Mouse (Mus musculus): ENCODE measurements around the gene Gab2. TPM values are rescaled to one million over a fixed set of nuclear protein-coding genes. Genes with fewer than 3 reads are reported as not detected.

Gab2 gene
- polyA plus RNA-seq, 1 experiment from 2014 or later: 17.9 TPM

DNA sequence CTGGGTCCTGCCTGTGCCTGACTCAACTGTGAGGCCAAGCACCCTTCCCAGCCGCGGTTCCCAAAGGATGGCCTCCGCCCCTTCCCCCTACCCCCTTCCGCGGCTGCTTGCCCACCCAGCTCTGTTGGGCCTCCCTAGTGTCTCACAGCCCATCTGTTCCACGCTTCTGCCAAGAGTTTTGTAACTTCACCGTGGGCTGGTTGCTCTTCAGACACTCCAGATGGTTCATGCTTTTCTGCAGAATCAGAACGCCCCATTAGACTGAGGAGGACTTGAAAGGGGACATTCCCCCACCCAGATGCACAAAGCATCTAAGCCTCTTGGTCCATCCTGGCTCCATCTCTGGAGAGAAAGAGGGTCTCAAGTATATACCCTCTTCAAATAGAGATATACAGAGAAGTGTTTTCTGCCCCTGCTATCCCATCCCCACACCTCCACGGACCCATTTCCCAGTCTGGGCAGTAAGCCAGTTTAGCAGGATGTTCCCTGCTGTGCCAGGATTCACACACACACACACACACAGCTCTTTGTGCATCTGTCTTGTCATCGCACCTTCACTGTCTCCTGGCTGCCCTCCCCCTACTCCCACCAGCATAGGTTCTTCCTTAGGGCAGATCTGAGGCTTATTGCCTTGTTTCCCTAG lies 264.0 kb downstream of the Gab2 start:
- H3K4me1 ChIP-seq (ENCODE audit: control insufficient read depth, insufficient read depth, low read length): no peaks in the 10 kb centered on the region
- 66% methylated on average over 10 of the region's 10 CpGs for WGBS
- H3K36me3 ChIP-seq (ENCODE audit: control insufficient read depth, insufficient read depth, low read length): peaks cover 7% of the 10 kb centered on the region; the same call in 1 of the 2 replicates
- ATAC-seq (ENCODE audit: low FRiP score, low TSS enrichment) (no peak), DNase-seq (no peak)
- no peak overlapping the region for H3K4me2 ChIP-seq (ENCODE audit: low read length)
- H3K27ac ChIP-seq (replicated peaks; ENCODE audit: low read depth, low read length): no peak overlapping the region
- H3K4me3 ChIP-seq (replicated peaks; ENCODE audit: low read depth, low read length): no peak overlapping the region
- no peaks in the 10 kb centered on the region for H3K27me3 ChIP-seq (ENCODE audit: control insufficient read depth, insufficient read depth, low read length)
- no peak overlapping the region for H3K9ac ChIP-seq (replicated peaks; ENCODE audit: low read length)
- H3K9me3 ChIP-seq (ENCODE audit: control insufficient read depth, low read length): no peaks in the 10 kb centered on the region

DNA sequence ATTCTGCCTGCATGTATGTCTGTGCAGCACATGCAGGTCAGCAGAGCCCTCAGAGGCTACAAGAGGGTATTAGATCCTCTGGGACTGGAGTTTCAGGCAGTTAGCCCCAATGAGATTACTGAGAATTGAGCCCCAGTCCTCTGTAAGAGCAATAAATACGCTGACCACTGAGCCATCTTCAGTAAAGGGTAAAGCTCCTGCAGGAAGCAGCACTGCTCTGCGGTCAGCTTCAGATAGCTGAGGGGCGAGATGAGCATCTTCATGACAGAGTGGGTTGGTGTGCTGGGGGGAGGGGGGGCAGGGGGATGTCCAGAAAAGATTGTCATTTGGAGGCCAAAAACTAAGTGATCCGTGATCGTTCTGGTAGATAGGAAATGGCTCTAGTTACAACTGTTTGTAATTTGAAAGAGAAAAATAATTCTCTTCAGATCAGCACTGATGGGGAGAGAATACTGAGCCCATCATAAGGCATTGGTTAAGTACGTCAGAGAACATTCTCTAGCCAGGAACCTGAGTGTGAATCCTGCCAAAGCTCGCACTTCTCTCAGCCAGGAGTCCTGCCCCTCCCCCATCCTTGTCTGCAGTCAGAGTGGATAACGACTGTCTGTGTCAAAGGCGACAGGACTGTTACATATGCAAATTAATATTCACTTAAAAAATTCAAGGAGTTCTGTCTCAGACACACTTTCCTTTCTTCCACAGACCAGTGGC lies 264.9 kb downstream of the Gab2 start:
- H3K27me3 ChIP-seq (ENCODE audit: control insufficient read depth, insufficient read depth, low read length): no peaks in the 10 kb centered on the region
- no peak overlapping the region for H3K9ac ChIP-seq (replicated peaks; ENCODE audit: low read length)
- H3K36me3 ChIP-seq (ENCODE audit: control insufficient read depth, insufficient read depth, low read length): peaks cover 7% of the 10 kb centered on the region; the same call in 1 of the 2 replicates
- no peaks in the 10 kb centered on the region for H3K9me3 ChIP-seq (ENCODE audit: control insufficient read depth, low read length)
- H3K4me2 ChIP-seq (ENCODE audit: low read length): no peak overlapping the region
- DNase-seq (no peak), ATAC-seq (ENCODE audit: low FRiP score, low TSS enrichment) (no peak)
- H3K4me3 ChIP-seq (replicated peaks; ENCODE audit: low read depth, low read length): no peak overlapping the region
- WGBS: 78% methylated on average over 9 of the region's 9 CpGs
- H3K4me1 ChIP-seq (ENCODE audit: control insufficient read depth, insufficient read depth, low read length): no peaks in the 10 kb centered on the region
- H3K27ac ChIP-seq (replicated peaks; ENCODE audit: low read depth, low read length): no peak overlapping the region

DNA sequence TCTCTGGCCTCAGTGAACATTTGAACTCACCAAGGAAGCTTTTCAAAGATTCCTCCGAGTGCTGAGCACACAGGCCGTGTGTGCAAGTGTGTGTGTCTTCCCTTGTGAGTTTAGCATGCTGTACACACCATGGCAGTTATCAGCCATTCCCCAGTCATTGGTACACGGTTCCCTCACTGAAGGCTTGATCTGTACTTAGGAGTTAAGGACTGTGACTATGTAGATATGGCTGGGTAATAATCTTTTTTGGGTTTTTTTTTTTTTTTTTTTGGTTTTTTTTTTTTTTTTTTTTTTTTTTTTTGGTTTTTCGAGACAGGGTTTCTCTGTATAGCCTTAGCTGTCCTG lies 265.4 kb downstream of the Gab2 start:
- Histone ChIP-seq H3K27ac (replicated peaks; ENCODE audit: low read depth, low read length) (no peak overlapping the region), H3K27me3 (ENCODE audit: control insufficient read depth, insufficient read depth, low read length) (no peaks in the 10 kb centered on the region), H3K36me3 (ENCODE audit: control insufficient read depth, insufficient read depth, low read length) (peaks cover 7% of the 10 kb centered on the region; the same call in 1 of the 2 replicates), H3K9me3 (ENCODE audit: control insufficient read depth, low read length) (no peaks in the 10 kb centered on the region), H3K4me3 (replicated peaks; ENCODE audit: low read depth, low read length) (no peak overlapping the region), H3K4me1 (ENCODE audit: control insufficient read depth, insufficient read depth, low read length) (no peaks in the 10 kb centered on the region), H3K9ac (replicated peaks; ENCODE audit: low read length) (no peak overlapping the region), H3K4me2 (ENCODE audit: low read length) (no peak overlapping the region)
- no peak for DNase-seq
- 80% methylated on average over 3 of the region's 4 CpGs for WGBS
- no peak for ATAC-seq (ENCODE audit: low FRiP score, low TSS enrichment)

DNA sequence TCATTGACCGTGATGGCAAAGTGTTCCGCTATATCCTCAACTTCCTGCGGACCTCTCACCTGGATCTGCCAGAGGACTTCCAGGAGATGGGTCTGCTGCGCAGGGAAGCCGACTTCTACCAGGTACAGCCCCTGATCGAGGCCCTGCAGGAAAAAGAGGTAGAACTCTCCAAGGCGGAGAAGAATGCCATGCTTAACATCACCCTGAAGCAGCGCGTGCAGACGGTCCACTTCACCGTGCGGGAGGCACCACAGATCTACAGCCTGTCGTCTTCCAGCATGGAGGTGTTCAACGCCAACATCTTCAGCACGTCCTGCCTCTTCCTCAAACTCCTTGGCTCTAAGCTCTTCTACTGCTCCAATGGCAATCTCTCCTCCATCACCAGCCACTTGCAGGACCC lies 266.1 kb downstream of the Gab2 start:
- no peak for ATAC-seq (ENCODE audit: low FRiP score, low TSS enrichment)

DNA sequence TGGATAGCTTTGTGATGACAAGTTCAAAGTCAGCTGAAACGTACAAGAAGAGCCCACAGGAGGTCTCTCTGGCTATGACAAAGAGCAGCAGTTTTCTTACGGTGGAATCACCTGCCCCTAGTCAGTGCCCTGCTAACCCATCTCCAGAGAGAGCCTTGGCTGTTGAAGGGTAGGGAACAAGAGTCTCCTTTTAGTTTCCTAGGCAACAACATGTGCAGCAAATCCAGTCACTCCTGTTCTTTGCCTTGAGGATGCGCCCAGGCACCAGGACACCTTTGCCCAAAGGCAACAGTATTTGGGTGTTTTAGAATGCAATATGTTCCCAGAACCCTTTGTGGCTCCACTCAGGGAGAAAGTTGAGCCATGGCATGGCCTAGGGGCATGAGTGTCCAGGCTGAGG lies 266.9 kb downstream of the Gab2 start:
- DNase-seq (no peak), ATAC-seq (ENCODE audit: low FRiP score, low TSS enrichment) (no peak)
- Histone ChIP-seq H3K4me1 (ENCODE audit: control insufficient read depth, insufficient read depth, low read length) (no peaks in the 10 kb centered on the region), H3K9ac (replicated peaks; ENCODE audit: low read length) (no peak overlapping the region), H3K36me3 (ENCODE audit: control insufficient read depth, insufficient read depth, low read length) (peaks cover 7% of the 10 kb centered on the region; the same call in 1 of the 2 replicates), H3K4me2 (ENCODE audit: low read length) (no peak overlapping the region), H3K4me3 (replicated peaks; ENCODE audit: low read depth, low read length) (no peak overlapping the region), H3K27ac (replicated peaks; ENCODE audit: low read depth, low read length) (no peak overlapping the region), H3K9me3 (ENCODE audit: control insufficient read depth, low read length) (no peaks in the 10 kb centered on the region), H3K27me3 (ENCODE audit: control insufficient read depth, insufficient read depth, low read length) (no peaks in the 10 kb centered on the region)
- 81% methylated on average over 3 of the region's 3 CpGs for WGBS

More for the DNA sequence above, 266.1 kb downstream of the Gab2 start:
- no peak for DNase-seq
- Histone ChIP-seq H3K4me3 (replicated peaks; ENCODE audit: low read depth, low read length) (no peak overlapping the region), H3K9ac (replicated peaks; ENCODE audit: low read length) (no peak overlapping the region), H3K4me1 (ENCODE audit: control insufficient read depth, insufficient read depth, low read length) (no peaks in the 10 kb centered on the region), H3K27ac (replicated peaks; ENCODE audit: low read depth, low read length) (no peak overlapping the region), H3K9me3 (ENCODE audit: control insufficient read depth, low read length) (no peaks in the 10 kb centered on the region), H3K4me2 (ENCODE audit: low read length) (no peak overlapping the region), H3K27me3 (ENCODE audit: control insufficient read depth, insufficient read depth, low read length) (no peaks in the 10 kb centered on the region), H3K36me3 (ENCODE audit: control insufficient read depth, insufficient read depth, low read length) (peaks cover 7% of the 10 kb centered on the region; the same call in 1 of the 2 replicates)
- WGBS: 97% methylated on average over 15 of the region's 15 CpGs

DNA sequence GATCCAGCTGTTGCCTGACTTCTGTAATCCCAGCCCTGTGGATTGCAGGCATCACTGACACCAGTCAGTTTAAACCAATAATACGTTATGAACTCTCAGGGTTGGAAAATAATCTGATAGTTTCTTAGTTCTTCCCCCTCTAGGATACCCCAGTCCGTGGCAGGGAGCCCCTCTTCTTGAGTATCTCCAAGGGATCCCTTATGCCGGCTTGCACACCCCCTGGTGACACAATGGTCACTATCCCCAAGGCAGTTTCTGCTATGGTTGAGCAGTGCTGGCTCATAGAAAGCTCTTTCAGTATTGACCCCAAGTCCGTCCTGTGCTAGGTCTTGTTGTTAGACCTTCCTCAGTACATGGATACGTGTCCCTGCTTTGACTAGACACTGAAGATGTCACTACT lies 267.4 kb downstream of the Gab2 start:
- Histone ChIP-seq H3K9me3 (ENCODE audit: control insufficient read depth, low read length) (no peaks in the 10 kb centered on the region), H3K36me3 (ENCODE audit: control insufficient read depth, insufficient read depth, low read length) (peaks cover 7% of the 10 kb centered on the region; the same call in 1 of the 2 replicates), H3K27ac (replicated peaks; ENCODE audit: low read depth, low read length) (no peak overlapping the region), H3K4me2 (ENCODE audit: low read length) (no peak overlapping the region), H3K9ac (replicated peaks; ENCODE audit: low read length) (no peak overlapping the region), H3K27me3 (ENCODE audit: control insufficient read depth, insufficient read depth, low read length) (no peaks in the 10 kb centered on the region), H3K4me1 (ENCODE audit: control insufficient read depth, insufficient read depth, low read length) (no peaks in the 10 kb centered on the region), H3K4me3 (replicated peaks; ENCODE audit: low read depth, low read length) (no peak overlapping the region)
- no peak for DNase-seq
- ATAC-seq (ENCODE audit: low FRiP score, low TSS enrichment): no peak
- 80% methylated on average over 5 of the region's 5 CpGs for WGBS

DNA sequence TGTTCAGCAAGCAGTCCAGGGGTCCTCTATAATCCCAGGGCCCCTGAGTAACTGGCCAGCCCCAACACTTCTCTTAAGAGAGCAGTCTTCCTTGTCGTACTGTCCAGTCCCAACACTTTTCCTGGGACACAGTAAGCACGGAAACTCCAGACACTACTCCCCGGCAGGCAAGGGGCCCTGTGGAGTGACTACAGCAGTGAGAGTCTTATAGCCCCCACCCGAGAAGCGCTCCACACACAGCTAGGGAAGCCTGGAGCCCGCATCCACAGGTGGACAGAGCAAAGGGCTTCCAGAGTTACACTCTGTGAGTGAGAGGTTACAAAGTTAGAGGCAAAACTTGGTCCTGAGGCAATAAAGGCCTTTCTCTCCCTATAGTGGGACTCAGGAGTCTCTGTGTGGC lies 268.1 kb downstream of the Gab2 start:
- Histone ChIP-seq H3K4me1 (ENCODE audit: control insufficient read depth, insufficient read depth, low read length) (no peaks in the 10 kb centered on the region), H3K9ac (replicated peaks; ENCODE audit: low read length) (no peak overlapping the region), H3K27me3 (ENCODE audit: control insufficient read depth, insufficient read depth, low read length) (no peaks in the 10 kb centered on the region), H3K4me3 (replicated peaks; ENCODE audit: low read depth, low read length) (no peak overlapping the region), H3K36me3 (ENCODE audit: control insufficient read depth, insufficient read depth, low read length) (peaks cover 7% of the 10 kb centered on the region; the same call in 1 of the 2 replicates), H3K9me3 (ENCODE audit: control insufficient read depth, low read length) (no peaks in the 10 kb centered on the region), H3K27ac (replicated peaks; ENCODE audit: low read depth, low read length) (no peak overlapping the region), H3K4me2 (ENCODE audit: low read length) (no peak overlapping the region)
- ATAC-seq (ENCODE audit: low FRiP score, low TSS enrichment) (no peak), DNase-seq (no peak)
- 88% methylated on average over 6 of the region's 6 CpGs for WGBS

DNA sequence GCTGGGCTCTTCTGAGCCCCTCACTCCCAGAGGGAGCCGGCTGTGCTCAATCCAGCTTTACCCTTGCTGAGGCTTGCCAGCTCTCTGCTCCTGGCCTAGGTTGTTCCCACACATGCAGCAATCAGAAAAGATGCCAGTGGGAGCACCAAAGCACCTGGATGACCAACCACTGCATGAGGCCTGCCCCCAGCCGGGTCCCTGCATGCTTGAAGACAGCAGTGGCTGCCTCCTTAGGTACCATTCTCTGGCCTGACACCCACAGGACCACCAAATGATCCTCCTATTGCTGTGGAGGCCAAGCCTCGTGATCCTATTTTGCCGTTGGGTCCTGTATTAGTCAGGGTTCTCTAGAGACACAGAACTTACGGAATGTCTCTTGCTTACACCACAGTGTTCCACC lies 269.5 kb downstream of the Gab2 start:
- no peak overlapping the region for H3K27ac ChIP-seq (replicated peaks; ENCODE audit: low read depth, low read length)
- H3K9ac ChIP-seq (replicated peaks; ENCODE audit: low read length): no peak overlapping the region
- H3K4me3 ChIP-seq (replicated peaks; ENCODE audit: low read depth, low read length): no peak overlapping the region
- no peaks in the 10 kb centered on the region for H3K27me3 ChIP-seq (ENCODE audit: control insufficient read depth, insufficient read depth, low read length)
- ATAC-seq (ENCODE audit: low FRiP score, low TSS enrichment): no peak
- no peak for DNase-seq
- WGBS: 70% methylated on average over 5 of the region's 5 CpGs
- H3K4me2 ChIP-seq (ENCODE audit: low read length): no peak overlapping the region
- H3K36me3 ChIP-seq (ENCODE audit: control insufficient read depth, insufficient read depth, low read length): peaks cover 7% of the 10 kb centered on the region; the same call in 1 of the 2 replicates
- H3K9me3 ChIP-seq (ENCODE audit: control insufficient read depth, low read length): no peaks in the 10 kb centered on the region
- H3K4me1 ChIP-seq (ENCODE audit: control insufficient read depth, insufficient read depth, low read length): no peaks in the 10 kb centered on the region
